Mouse (Mus musculus): ENCODE measurements at regions not wholly inside any gene's neighbourhood (a gene's known extent, or its start where the extent isn't known, plus 50 kb on each side); places are given as distances from the start of the nearest gene placed in this dataset.

DNA sequence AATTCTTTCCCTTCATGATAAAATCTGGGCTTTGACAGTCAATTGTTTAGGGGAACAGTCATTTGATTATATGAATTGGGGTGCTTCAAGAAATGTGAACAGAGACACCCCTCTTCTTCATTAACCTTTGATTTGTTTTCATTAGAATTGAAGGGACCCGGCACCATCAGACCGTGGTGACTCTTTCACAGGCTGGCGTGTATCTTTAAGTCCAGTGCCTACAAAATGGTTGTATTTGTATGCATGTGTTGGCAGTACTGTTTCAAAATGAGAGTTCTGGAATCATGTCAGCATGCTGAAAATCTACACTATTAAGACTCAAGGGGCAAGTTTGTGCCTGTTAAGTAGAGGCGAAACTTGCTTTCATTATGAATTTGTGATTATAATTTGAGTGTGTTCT lies 108.2 kb downstream of the Ube2e3 start:
- DNase-seq (ENCODE audit: low read depth, low spot score) = no peak
- H3K79me2 ChIP-seq (ENCODE audit: control insufficient read depth, insufficient read depth, low read length, poor library complexity) = no peaks in the 10 kb centered on the region
- TF ChIP-seq SIN3A (IDR thresholded peaks at IDR 0.05; ENCODE audit: low read length) = no peak
- TF ChIP-seq JUND (IDR thresholded peaks at IDR 0.05; ENCODE audit: low read depth, low read length) = no peak
- TF ChIP-seq BHLHE40 (IDR thresholded peaks at IDR 0.05; ENCODE audit: borderline replicate concordance, low read depth, low read length) = no peak
- TF ChIP-seq GATA1 (IDR thresholded peaks at IDR 0.05; ENCODE audit: low read depth, low read length) = no peak
- TF ChIP-seq NRF1 (IDR thresholded peaks at IDR 0.05; ENCODE audit: insufficient read depth, low read depth, low read length, poor library complexity, severe bottlenecking) = no peak
- TF ChIP-seq ZC3H11A (IDR thresholded peaks at IDR 0.05; ENCODE audit: low read depth, low read length) = no peak
- no peak for TF ChIP-seq POLR2AphosphoS2 (IDR thresholded peaks at IDR 0.05; ENCODE audit: low read length)
- no peak for TF ChIP-seq CHD1 (IDR thresholded peaks at IDR 0.05; ENCODE audit: low read depth, low read length)
- no peaks in the 10 kb centered on the region; a peak in 3 of 4 replicates for H3K4me1 ChIP-seq (ENCODE audit: control insufficient read depth in 1 of 2, insufficient read depth in 2 of 2, low read length in 2 of 2)
- H3K9ac ChIP-seq (ENCODE audit: control insufficient read depth, low read depth, low read length, poor library complexity, severe bottlenecking) = no peak overlapping the region
- no peak overlapping the region for H3K4me3 ChIP-seq (ENCODE audit: control insufficient read depth in 1 of 2, insufficient read depth in 1 of 2, low read depth in 2 of 2, low read length in 2 of 2)
- no peak overlapping the region for H3K27ac ChIP-seq (ENCODE audit: control insufficient read depth, low read depth, low read length)
- H3K36me3 ChIP-seq (ENCODE audit: control insufficient read depth in 1 of 2, insufficient read depth in 2 of 2, low read length in 2 of 2) = peaks cover 0 to 7% of the 10 kb centered on the region in 2 experiments; a peak in 2 of 4 replicates
- no peaks in the 10 kb centered on the region for H3K9me3 ChIP-seq (replicated peaks; ENCODE audit: insufficient read depth, low read length)
- H3K27me3 ChIP-seq (ENCODE audit: control insufficient read depth in 1 of 2, insufficient read depth in 2 of 2, low read length in 2 of 2) = no peaks in the 10 kb centered on the region

DNA sequence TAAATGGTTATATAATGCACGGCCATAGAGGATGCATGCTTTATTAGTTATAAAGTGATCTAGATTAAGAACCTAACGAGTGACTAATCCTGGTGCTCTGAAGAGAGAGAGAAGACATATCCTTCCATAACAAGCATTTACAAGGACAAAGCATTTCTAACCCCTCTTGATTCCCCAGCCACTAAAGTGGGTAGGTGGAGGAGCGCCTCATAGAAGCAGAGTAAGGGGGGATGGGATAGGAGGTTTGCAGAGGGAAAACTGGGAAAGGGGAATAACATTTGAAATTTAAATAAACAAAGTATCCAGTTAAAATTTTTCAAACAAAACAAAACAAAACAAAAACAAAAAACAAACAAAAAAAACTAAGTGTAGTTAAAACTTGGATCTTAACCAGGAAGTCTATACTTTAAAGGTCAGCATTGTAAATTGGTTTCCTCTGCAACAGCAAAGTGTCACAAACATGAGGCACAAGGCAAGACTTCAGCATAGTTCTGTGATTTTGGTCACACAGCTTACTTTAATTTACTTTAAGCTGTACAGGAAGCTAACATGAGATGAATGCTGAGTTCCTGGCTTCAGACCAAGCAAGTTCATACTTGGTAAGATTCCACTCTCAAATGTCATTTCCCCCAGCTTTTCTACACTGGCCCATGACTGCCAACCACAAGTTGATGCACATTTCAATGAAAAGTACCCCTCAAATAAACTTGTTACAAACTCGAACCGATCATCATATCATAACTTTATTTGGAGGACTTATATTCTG lies 109.9 kb downstream of the Ube2e3 start:
- no peak overlapping the region for H3K4me3 ChIP-seq (ENCODE audit: control insufficient read depth in 1 of 2, insufficient read depth in 1 of 2, low read depth in 2 of 2, low read length in 2 of 2)
- TF ChIP-seq EP300 (IDR thresholded peaks at IDR 0.05; ENCODE audit: low read depth in 1 of 2, low read length in 2 of 2) (no peak), TAL1 (IDR thresholded peaks at IDR 0.05; ENCODE audit: low read length) (no peak), JUND (IDR thresholded peaks at IDR 0.05; ENCODE audit: low read depth, low read length) (no peak), USF2 (IDR thresholded peaks at IDR 0.05; ENCODE audit: borderline replicate concordance in 1 of 2, insufficient read depth in 1 of 2, low read depth in 1 of 2, low read length in 2 of 2) (no peak), POLR2AphosphoS2 (IDR thresholded peaks at IDR 0.05; ENCODE audit: low read length) (no peak), SIN3A (IDR thresholded peaks at IDR 0.05; ENCODE audit: low read length) (no peak), HCFC1 (IDR thresholded peaks at IDR 0.05; ENCODE audit: low read depth, low read length) (no peak), ELF1 (IDR thresholded peaks at IDR 0.05; ENCODE audit: low read depth, low read length) (no peak), SMC3 (IDR thresholded peaks at IDR 0.05; ENCODE audit: low read depth, low read length) (no peak), ZMIZ1 (IDR thresholded peaks at IDR 0.05; ENCODE audit: low read depth, low read length) (no peak), TCF12 (IDR thresholded peaks at IDR 0.05; ENCODE audit: low read depth, low read length) (no peak), CTCF (IDR thresholded peaks at IDR 0.05 in 2 of 3, conservative IDR thresholded peaks at IDR 0.05 in 1 of 3; ENCODE audit: control insufficient read depth in 1 of 3, insufficient read depth in 1 of 3, low read depth in 2 of 3, low read length in 3 of 3, poor library complexity in 1 of 3, severe bottlenecking in 1 of 3) (no peak), MYB (IDR thresholded peaks at IDR 0.05; ENCODE audit: low read depth, low read length) (no peak)

More for the DNA sequence above, 109.9 kb downstream of the Ube2e3 start:
- Histone ChIP-seq H3K9ac (ENCODE audit: control insufficient read depth, low read depth, low read length, poor library complexity, severe bottlenecking) (no peak overlapping the region), H3K27me3 (ENCODE audit: control insufficient read depth in 1 of 2, insufficient read depth in 2 of 2, low read length in 2 of 2) (no peaks in the 10 kb centered on the region), H3K4me1 (ENCODE audit: control insufficient read depth in 1 of 2, insufficient read depth in 2 of 2, low read length in 2 of 2) (no peaks in the 10 kb centered on the region; a peak in 3 of 4 replicates), H3K79me2 (ENCODE audit: control insufficient read depth, insufficient read depth, low read length, poor library complexity) (no peaks in the 10 kb centered on the region), H3K9me3 (replicated peaks; ENCODE audit: insufficient read depth, low read length) (no peaks in the 10 kb centered on the region), H3K36me3 (ENCODE audit: control insufficient read depth in 1 of 2, insufficient read depth in 2 of 2, low read length in 2 of 2) (peaks cover 0 to 12% of the 10 kb centered on the region in 2 experiments; a peak in 2 of 4 replicates), H3K27ac (ENCODE audit: control insufficient read depth, low read depth, low read length) (no peak overlapping the region)
- DNase-seq (ENCODE audit: low read depth, low spot score) = no peak

Measured in MEL (cell line).